14 mouse cellular contexts compared by ENCODE assay signal in genomic region chr6:20833401-20833800, GRCm38 (mm10).
"Had no signal": no experiment of that assay in that cellular context is flagged by ENCODE, and none has a peak within 500 bp of the region (broad histone marks: within the 10 kb centered on the region; RNA-seq: fewer than 3 reads in every experiment).

No protein-coding gene starts in this region.

- H3K27ac ChIP-seq: layer of hippocampus, adult 2 months; liver, embryonic 13.5 days; lung, embryonic 15.5 days; macrophage; midbrain, embryonic 12.5 days; neural tube, embryonic 12.5 days; stomach, postnatal 0 days had no signal

- H3K9ac ChIP-seq: liver, embryonic 13.5 days; liver, postnatal 0 days; lung, embryonic 15.5 days; midbrain, embryonic 12.5 days; neural tube, embryonic 12.5 days had no signal

- H3K27me3 ChIP-seq: liver, embryonic 13.5 days; lung, embryonic 15.5 days; megakaryocyte, embryonic 14.5 days; midbrain, embryonic 12.5 days; neural tube, embryonic 12.5 days had no signal

- H3K4me1 ChIP-seq: liver, embryonic 13.5 days; lung, embryonic 15.5 days; megakaryocyte, embryonic 14.5 days; midbrain, embryonic 12.5 days; neural tube, embryonic 12.5 days had no signal

- H3K4me2 ChIP-seq: liver, embryonic 13.5 days; lung, embryonic 15.5 days; midbrain, embryonic 12.5 days; neural tube, embryonic 12.5 days had no signal

- H3K9me3 ChIP-seq: liver, embryonic 13.5 days; lung, embryonic 15.5 days; midbrain, embryonic 12.5 days; neural tube, embryonic 12.5 days had no signal

- ATAC-seq: liver, postnatal 0 days had no signal

- H3K4me3 ChIP-seq: layer of hippocampus, adult 2 months; liver, embryonic 13.5 days; lung, embryonic 15.5 days; megakaryocyte, embryonic 14.5 days; midbrain, embryonic 12.5 days; neural tube, embryonic 12.5 days had no signal

- DNase-seq: kidney, adult 8-10 months; left cerebral cortex, postnatal 4 days; liver; liver, embryonic 13.5 days; liver, postnatal 0 days; lung, postnatal 14 days; thymus, postnatal 14 days had no signal

- H3K36me3 ChIP-seq: liver, embryonic 13.5 days; lung, embryonic 15.5 days; midbrain, embryonic 12.5 days; neural tube, embryonic 12.5 days had no signal
